Mouse (Mus musculus): ENCODE measurements at regions not wholly inside any gene's neighbourhood (a gene's known extent, or its start where the extent isn't known, plus 50 kb on each side); places are given as distances from the start of the nearest gene placed in this dataset.

DNA sequence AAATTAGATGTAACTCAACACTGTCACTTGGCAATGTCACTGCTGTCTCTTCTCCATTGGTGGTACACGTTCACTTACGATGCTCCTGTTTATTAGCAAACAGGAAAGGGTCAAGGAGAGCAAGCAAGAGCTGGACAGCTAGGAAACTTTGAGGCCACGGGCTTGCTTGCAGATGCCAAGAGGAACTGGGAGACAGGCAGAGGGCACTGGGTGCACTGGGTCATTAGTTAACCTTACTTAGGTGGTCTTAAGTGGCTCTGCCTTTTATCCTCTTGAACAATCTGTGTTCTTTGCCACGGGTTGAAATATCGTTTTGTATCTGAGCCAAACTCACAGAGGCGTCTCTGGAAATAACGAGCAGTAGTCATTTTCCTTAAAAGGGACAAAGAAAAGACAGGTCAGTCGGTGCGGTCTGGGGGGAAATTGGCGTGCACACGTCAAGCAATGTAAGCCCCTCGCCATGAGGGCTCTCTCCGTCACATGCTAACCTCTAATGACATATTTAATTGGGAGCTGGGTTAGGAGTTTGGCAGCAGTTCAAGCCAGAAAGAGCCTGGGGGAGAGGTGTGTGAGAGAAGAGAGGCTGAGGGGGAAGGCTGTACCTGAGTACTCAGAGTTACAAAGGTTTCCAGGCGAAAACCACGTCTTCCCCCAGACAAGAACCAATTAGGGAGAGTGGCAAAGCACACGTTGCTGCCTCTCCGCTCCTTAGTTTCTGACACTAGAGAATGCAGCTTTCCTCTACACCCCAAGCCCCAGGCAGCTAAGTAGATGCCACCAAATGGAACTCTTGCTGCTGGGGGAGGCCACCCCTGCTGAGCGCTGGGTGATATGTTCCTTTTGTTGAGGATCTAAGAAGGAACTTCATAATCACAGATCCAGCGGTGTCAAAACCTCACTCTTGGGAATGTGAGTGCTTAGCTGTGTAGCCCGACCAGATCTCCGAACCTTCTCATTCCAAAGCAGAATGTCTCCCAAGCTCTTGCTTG lies 140.0 kb upstream of the Tut7 start:
- no peak for DNase-seq (ENCODE audit: low read depth, low spot score)

DNA sequence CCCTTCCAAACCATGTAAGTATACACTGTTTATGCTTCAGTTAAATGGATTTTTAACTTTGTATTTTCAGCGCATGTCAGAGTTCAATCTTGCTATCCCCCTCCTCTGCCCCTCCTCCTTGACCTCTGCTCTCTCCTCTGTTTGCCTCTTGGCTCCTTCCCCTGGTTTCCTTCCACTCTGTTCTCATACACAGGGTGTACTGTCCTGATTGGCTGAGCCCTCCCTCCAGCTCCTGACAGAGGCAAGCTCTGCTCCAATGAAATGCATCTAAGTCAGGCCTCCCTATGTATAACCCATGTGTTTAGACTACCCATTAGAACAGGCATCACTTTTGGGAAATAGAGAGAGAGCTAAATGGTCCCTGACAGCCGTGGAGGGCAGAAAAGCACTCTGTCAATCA lies 133.5 kb upstream of the Tut7 start:
- no peak for DNase-seq (ENCODE audit: low read depth, low spot score)

DNA sequence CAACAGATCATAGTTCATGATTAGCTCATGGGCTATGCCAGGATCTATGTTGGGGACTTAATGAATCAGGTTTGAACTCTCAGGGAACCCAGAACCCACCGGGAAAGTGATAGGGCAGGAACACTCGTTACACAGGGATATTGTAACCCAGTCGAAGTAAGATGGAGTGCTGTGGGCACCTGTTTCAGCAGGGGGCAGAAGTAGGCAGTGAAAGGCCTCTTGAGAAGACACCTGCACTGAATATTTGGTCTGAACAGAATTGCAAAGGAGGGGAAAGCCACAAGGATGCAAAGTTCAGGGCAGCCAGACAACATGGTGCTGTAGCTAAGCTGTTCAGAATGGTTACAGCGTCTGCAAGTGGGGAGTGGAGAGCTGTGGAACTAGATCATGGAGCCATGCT lies 129.9 kb upstream of the Tut7 start:
- DNase-seq (ENCODE audit: low read depth, low spot score) = no peak

DNA sequence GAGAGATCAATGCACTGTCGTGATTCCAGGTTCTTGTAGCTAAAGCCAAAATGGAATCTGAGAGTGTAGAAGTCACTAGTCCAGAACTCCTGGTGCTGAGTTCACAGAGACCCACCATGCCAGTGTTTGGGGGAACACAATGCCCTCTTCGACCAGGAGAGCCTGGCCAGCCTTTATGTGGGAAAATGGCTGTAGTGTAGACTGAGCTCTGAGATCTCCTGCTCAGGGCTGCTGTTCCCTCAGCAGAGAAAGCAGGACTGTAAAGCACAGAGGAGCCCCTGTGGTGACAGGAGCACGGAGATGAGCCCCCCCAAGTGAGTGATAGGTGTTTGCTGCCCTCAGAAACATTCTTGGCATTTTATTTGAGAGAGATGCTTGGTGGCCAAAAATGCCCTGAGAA lies 129.2 kb upstream of the Tut7 start:
- DNase-seq (ENCODE audit: low read depth, low spot score) = no peak

DNA sequence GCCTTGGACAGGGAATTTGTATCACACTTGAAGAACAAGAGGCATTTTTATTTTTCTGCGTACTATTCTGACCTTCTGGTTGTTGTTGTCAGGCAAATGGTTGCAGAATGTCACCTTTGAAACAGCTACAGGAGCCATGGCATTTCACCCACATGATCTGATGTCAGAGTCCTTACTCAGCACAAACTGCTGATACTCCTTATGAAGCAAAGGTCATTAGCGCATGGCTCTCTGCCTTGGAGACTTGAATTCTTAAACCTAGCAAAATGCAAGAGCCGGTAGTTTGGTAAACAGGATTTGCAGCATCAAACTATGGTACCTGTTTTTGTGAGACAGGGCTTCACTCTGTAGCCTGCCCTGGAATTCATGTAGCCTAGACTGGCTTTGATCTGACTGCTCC lies 127.3 kb upstream of the Tut7 start:
- DNase-seq (ENCODE audit: low read depth, low spot score) = no peak

DNA sequence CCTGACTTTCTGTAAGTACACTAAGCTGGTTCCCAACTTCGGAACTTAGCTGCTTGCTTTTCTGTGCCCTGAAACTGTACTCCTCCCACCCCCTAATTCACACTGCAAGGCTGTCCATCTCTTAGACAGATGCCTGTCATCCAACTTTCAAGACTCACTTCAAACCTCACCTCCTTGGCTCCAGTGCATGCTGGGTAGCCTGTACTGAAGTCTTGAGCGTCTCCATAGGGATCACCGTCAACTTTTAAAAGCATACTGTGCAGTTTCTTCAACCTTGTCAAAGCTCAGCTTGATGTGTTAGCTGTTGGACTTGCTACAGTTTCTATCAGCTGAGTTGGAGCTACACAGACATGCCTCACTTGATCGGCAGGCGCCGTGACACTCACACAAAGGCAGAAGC lies 126.5 kb upstream of the Tut7 start:
- DNase-seq (ENCODE audit: low read depth, low spot score) = no peak

DNA sequence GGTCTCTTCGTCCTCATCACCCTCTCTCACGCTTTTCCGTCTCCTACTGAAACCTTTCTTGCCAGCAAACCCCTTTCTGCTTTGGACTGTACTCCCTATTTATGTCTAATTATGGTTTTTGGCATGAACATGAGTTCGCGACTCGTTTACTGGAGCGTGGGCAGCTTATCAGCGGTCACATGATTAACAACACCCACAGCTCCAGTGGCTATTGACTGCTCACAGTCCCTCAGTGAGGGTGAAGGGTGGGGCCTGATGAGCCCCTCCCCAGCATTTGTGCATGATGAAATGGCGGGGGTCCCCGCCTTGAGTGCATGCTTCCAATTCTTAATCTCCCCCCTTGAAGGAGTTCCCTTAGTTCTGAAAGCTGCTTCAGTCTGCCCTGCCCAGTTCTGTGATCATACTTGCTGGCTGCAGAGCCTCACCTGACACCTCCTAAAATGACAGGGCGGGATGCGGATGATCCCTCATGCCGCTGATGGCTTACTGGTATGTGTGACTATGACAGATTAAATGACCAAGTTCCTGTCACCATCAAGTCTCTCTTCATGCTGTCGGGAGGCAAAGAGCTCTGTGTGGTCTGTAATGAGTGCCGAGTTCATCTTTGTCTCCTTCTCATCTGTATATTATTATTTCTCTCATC lies 125.7 kb upstream of the Tut7 start:
- no peak for DNase-seq (ENCODE audit: low read depth, low spot score)

DNA sequence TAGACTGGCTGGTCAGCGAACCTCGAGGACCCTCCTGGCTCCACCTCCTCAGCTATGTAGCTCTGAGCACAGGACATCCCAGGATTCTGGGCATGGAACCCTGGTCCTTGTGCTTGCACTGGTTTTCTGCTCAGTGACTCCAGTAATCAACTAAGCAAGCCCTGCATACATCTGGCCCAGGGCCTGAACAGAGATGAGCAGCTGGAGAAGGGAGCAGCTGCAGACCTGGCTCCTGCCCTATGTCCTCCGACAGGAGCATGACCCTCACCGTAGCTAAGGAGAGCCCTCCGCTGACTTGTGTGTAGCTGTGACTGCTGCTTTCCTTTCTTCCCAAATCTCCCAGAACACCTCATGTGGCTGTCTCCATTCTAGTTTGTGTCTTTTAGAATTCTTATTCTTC lies 124.5 kb upstream of the Tut7 start:
- DNase-seq (ENCODE audit: low read depth, low spot score) = no peak

DNA sequence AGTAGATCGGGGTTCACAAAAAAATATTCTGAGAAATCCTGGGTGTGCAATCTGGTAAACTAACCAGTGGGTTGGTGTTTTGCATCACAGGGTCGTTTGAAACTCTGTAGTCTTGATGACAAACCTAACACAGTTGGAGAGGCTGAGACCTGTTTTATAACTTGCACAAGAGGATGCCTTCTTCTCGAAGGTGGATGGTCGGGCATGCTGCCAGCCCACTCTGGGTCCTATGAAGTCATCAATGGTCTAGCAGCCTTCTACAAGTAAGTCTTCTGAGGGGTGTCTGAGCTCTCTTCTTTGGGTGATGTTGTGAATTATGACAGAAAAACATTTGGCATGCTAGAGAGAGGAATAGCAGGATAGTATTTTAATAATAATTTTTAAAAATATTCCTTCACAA lies 123.6 kb upstream of the Tut7 start:
- DNase-seq (ENCODE audit: low read depth, low spot score) = no peak

DNA sequence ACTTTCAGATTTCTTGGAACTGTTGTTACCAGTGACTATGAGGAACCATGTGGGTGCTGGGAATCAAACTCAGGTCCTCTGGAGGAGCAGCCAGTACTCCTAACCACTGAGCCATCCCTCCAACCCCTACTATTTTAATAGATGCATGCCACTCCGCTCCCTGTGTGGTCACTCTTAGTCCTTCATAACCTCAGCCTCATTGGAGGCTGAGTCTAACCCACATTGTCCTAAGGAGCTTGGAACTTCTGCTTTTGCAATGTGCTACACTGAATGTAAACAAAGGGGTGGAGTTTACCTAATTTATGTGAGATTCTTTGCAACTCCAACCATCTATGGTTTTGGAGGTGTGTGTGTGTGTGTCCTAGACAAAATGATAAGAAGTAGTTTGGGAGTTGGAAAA lies 122.7 kb upstream of the Tut7 start:
- no peak for DNase-seq (ENCODE audit: low read depth, low spot score)

DNA sequence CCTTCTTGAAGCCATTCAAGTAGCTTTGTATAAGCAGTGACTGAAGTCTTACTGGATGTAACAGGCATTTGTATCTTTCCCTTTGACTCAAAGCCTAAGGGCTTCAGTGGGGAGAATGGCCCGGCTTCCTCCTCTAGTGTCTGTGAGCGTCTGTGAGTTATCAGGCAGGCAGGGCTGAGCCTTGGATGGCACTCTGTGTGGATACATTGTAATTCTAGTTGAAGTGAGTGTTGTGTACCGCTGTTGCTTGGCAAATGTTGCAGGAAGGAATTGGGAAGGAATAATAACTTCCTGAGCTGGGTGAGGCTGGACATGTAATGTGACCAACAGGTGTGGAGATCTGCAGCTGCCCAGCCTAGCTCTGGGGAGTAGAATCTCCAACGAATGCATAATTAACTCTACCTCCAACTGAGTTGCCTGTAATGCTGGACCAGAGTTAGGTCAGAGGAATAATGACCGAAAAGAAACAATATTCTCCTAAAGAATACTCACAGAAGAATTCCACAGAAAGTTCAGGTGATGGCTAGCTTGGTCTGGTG lies 120.7 kb upstream of the Tut7 start:
- no peak for DNase-seq (ENCODE audit: low read depth, low spot score)

DNA sequence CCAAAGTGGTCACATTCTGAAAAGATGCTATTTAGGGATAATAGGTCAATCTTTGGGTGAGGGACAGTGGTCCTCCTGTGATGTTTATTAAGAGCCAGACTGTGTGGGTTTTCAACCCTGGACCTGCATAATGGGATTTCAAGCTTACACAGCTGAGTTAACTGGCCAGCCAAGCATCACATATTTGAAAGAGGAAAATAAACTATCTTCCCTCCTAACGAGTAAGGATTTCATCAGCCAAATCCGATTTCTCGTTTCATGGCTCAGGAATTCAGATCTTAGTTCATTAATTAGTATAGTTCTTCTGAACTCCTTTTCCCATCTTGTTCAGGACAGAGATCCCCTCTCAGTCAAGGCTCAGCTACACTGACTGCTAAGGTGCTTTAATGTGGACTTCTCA lies 120.1 kb upstream of the Tut7 start:
- no peak for DNase-seq (ENCODE audit: low read depth, low spot score)

DNA sequence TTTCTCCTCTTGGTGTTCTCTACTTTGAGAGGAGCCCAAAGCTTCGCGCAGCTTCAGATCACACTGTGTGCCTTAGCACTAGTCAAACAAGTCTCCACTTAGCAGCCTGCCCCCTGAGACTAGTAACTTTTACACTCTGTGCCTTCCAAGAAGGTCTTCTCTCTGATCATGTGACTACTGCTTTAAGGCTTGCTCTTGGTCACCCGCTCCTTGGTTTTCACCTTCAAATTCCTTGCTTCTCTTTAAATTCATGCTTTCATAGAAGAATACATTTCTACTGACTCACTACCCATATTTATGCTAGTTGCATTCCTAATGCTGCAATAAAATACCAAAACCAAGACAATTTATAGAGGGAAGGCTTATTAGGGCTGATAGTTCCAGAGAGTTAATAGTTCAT lies 118.6 kb upstream of the Tut7 start:
- no peak for DNase-seq (ENCODE audit: low read depth, low spot score)

DNA sequence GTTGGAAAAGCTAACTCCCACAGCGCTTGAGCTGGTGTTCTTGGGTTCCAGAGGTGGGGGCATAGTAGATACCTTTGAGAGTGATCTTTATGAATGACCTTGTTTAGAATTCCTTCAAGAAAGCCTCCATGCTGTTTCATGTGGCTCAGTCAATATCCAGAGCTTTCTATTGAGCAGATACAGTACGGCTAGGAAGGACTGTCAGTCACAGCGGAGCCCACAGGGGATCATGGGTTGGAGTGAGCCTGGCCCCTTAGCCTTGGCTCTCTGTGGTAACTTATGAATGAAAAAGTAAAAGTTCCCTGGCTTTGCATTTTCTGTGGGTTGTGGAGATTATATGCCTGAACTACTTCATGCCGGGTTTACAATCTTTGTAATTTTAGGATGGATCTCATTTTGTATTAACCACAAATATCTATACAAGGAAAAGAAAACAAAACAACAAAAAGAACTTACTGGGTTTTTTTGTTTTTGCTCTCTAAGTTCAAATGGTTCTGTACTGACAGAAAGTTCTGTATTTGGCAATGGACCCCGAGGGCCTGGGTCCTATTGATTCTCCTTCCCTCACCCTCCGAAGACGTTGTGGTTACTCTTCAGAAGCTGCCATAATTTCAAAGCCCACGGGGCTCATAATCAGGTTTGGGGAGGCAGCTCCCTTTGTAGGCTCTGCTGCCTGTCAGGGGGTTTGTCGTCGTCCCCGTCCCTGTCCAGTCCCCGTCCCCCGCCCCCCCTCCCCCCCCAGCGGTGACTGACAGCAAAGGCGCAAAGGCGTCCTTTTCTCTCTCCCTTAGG lies 117.7 kb upstream of the Tut7 start:
- DNase-seq (ENCODE audit: low read depth, low spot score) = no peak

DNA sequence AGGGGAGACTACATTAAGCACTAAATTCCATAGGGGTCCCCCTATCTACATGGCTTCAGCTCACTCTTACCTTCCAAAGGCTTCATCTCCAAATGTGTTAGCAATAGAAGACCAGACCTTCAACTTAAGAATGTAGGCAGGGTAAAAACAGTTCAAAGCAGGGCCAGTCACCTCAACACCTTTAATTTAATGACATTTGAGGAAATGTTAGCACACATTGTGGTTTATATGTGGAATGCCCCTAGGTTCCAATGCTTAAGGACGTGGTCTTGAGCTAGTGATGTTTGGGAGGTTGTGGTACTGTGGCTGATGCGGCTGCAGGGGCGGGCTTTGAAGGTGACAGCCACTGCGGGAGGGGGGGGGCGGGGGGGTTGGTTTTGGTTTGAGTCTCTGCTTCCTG lies 116.9 kb upstream of the Tut7 start:
- DNase-seq (ENCODE audit: low read depth, low spot score) = no peak

DNA sequence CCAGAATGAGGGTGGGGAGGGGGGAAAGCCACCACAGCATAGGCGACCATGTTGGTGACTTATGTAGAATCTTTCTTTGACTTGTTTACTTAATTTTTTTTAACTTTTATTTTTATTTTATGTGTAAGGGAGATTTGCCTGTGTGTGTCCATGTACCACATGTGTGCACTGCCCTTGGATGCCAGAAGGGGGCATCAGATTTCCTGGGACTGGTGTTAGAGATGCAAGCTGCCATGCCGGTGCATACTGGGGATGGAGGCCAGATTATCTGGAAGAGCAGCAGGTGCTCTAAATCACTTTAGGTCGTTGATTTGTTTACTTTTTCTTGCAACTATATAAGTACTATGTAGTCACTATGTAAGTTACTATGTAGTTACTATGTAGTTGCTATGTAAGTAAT lies 114.2 kb upstream of the Tut7 start:
- DNase-seq (ENCODE audit: low read depth, low spot score) = no peak

DNA sequence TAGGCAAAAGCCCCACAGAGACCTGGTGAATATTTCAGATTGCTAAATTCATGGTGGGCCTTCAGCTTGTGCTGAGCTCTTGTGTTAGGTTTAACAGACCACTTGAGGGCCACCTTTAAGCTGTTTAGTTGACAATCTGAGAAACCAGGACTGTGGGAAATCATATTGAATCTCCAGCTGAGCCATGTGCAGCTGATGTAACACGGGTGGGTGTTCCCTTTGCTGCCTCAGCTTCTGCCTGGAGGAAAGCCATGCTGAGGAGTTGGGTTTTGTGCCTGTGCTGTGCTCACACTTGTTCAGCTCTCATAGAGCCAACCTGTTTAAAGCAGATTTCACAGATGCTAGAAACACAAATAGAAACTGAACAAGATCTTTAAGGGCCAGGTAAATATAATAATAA lies 111.6 kb upstream of the Tut7 start:
- no peak for DNase-seq (ENCODE audit: low read depth, low spot score)

DNA sequence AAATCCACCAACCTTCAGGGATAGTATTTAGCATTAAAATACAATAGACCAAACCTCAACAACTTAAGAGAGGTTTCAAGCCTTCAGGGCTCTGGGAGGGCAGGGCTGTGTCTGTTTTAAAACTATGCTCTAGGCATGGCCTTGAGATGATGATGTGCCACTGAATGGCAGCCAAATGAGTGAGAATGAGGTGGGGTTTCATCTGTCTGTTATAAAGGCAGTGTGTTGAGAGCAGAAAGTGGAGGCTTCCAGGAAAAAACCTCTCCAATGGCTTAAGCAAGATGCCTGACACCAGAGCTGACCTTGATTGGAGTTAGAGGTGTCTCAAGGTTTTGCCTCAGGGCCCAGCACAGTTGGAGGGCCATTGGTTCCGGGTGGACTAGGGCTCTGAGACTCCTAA lies 111.1 kb upstream of the Tut7 start:
- no peak for DNase-seq (ENCODE audit: low read depth, low spot score)

DNA sequence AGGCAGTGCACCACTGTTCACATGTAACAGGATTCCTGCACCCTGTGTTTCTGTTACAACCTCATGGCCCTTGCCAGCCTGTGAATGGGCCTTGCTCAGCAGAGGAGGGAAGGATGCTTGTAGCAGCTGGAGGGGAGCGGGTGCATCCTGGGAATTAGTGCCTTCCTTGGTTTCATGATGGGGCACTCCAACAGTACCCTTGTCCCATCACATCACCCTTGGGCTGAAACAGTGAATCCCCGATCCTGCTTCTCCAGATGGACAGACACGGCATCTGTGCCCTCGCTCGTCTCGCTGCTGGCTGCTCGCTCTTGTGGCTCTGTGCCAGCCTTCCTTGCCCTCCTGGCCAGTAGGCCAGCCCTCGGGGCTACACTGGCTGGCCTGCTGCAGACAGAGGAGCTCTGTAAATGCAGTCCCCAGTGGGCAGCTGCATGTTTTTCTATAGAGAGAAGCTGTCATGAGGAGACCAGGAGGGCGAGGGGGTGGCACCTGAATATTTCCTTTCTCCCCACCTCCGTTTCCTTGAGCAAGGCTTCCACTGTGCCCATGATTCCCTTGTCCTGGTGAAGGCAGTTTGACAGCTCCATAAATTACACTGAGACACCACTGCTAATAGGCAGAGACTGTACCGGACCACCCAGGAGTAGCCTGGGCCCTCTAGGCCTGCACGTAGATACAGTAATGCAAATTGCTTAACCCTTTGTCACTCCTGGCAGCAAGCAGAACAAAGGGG lies 104.6 kb upstream of the Tut7 start:
- DNase-seq (ENCODE audit: low read depth, low spot score) = peak; percentile 16

DNA sequence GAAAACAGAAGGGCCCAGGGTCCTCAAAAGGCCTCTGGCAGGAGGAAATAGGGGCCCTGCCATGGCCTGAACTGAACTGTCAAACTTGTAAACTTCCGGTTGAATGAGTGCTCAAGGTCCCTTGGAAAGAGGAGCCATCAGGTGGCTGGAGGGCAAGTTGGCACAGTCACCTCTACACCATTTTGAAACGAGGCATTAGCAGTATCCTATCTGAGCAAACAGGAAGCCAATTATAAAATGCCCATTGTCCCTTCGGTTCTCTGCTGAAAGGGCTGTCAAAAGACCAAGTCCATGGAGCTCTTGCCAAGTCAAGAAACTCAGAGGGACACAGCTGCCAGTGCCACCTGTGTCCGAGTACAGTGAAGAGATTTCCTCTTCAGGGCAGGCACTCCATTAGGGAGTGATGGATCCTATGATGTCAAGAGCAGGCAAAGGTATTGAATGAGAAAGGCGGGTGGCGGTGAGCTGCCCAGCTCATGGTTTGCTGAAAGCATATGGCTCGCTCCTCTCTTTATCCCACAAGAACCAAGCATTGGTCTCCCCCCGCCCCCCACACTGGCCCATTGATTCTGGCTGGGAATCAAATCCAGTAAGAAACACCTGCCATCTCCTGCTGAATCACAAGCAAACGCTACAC lies 103.0 kb upstream of the Tut7 start:
- no peak for DNase-seq (ENCODE audit: low read depth, low spot score)

DNA sequence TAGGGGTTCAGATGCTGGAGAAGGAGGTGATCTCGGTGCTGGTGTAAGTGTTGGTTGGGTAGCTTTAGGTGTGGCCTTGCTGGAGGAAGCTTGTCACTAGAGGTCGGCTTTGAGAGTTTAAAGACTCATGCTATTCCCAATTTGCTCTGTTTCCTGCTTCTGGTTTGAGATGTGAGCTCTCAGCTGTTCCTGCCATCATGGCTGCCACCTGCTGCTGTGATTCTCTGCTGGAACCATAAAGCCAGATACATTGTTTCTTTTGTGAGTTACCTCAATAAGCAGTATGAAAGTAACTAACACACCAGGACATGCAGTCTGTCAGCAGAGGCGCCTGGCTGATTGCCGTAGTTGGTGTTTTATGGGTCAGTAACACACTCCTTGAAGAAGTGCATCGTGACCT lies 94.2 kb upstream of the Tut7 start:
- no peak for DNase-seq (ENCODE audit: low read depth, low spot score)

Data from skeletal muscle tissue, adult 2 months (tissue).